Mouse (Mus musculus) T-helper 2 cell (primary cell): ENCODE results near the gene Spata31d1c.

ENCODE experiments used
- in situ Hi-C: fragments of 300-600 bp; cut with MboI, MseI; formaldehyde crosslinking; loops from one replicate; pipeline ENCODE4 v1.15.1; 2025; ENCODE audit warnings: high pct_unique_total_duplicates

Spata31d1c gene

GRCm38 (mm10) chr13:65032758-65033157, at the start of gene Spata31d1c:
Gene Spata31d1c, plus strand, starts transcription at chr13:65033058.
- in situ Hi-C loops, result loop anchor here (25.0 kb wide), 1 partner anchor 570 kb away; no protein-coding TSS in a partner anchor

- in situ Hi-C loops, result no loop called here
These were observed 44.0 kb upstream of the Spata31d1c start for GRCm38 (mm10) chr13:64988828-64989227.

GRCm38 (mm10) chr13:65005414-65005813, 27.4 kb upstream of the Spata31d1c start:
- in situ Hi-C loops, result no loop called here

GRCm38 (mm10) chr13:65006760-65007159, 26.1 kb upstream of the Spata31d1c start:
- in situ Hi-C loops, result no loop called here

GRCm38 (mm10) chr13:65007971-65008370, 24.9 kb upstream of the Spata31d1c start:
- in situ Hi-C loops, result no loop called here

- in situ Hi-C loops, result no loop called here
These were observed 21.7 kb upstream of the Spata31d1c start for GRCm38 (mm10) chr13:65011052-65011738.

GRCm38 (mm10) chr13:65035057-65035456, 2.2 kb downstream of the Spata31d1c start:
- in situ Hi-C loops, result loop anchor here (25.0 kb wide), 1 partner anchor 573 kb away; no protein-coding TSS in a partner anchor

GRCm38 (mm10) chr13:65052660-65053059, 19.8 kb downstream of the Spata31d1c start, which contains the start of gene Prss47:
Gene Prss47, minus strand, starts transcription at chr13:65052760.
- in situ Hi-C loops, result no loop called here

- in situ Hi-C loops, result no loop called here
These were observed 37.1 kb downstream of the Spata31d1c start for GRCm38 (mm10) chr13:65069969-65070368.
